Mouse (Mus musculus) WW6 (cell line): ENCODE data around the gene Tmem14c.
"Not testable (repeated sequence)": the region's sequence is repeated elsewhere in the genome, so short reads cannot be mapped to it uniquely, and the experiment has no call there.

Experiments used
- DNase-seq: peaks from one replicate; pipeline ENCODE4 v3.0.0-alpha.2; 2013; ENCODE audit warnings: low read depth, low spot score

The Tmem14c gene

GRCm38 (mm10) chr13:41015829-41016634 lies at the start of gene Tmem14c:
Tmem14c (plus strand) TSS chr13:41016292.
- DNase-seq, result peak; percentile 84

DNA sequence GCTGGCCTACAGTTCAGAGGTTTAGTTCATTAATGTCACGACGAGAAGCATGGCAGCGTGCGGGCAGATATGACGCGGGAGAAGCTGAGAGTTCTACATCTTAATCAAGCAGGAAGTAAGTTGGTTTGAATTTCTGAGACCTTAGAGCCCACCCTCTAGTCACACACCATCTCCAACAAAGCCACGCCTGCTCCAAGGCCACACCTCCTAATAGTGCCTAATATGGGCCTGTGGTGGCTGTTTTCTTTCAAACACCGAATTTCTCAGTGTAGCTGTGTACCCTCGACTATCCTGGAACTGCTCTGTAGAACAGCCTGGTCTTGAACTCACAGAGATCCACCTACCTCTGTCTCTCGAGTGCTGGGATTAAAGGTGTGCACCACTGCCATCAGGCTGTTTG lies 48.5 kb upstream of the Tmem14c start:
- DNase-seq, result no peak

- DNase-seq, result no peak
These were observed 47.5 kb upstream of the Tmem14c start for GRCm38 (mm10) chr13:40968564-40968963.

DNA sequence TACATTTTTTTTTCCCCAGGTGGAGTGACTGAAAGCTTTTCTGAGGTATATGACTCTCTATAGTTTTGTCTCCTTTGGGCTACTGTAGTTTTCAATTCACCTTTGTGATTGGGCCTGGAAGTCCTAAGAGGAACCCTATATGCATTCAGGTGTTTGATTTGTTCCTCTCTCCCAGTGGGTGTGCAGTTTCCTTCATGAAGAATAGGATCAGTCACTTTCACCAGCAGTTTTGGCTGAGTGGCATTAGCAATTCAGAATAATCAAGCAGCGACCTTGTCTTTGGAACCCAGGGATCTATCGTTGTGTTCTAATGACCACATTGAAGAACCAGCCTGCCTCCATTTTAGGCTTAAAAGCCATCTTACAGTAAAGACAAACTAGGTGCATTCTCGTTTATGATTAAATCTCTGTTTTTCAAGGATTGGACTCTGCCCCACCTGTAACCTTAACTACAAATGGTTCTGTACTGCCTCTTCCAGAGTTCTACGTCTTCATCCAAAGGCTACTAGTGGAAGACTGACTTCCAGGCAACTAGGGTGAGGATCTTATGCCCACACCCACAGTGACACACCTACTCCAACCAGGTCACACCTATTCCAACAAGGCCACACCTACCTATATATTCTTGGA lies 46.2 kb upstream of the Tmem14c start:
- no peak for DNase-seq

GRCm38 (mm10) chr13:40971261-40971660 lies 44.8 kb upstream of the Tmem14c start:
- DNase-seq, result no peak

- no peak for DNase-seq
These were observed 44.3 kb upstream of the Tmem14c start for GRCm38 (mm10) chr13:40971831-40972230.

DNA sequence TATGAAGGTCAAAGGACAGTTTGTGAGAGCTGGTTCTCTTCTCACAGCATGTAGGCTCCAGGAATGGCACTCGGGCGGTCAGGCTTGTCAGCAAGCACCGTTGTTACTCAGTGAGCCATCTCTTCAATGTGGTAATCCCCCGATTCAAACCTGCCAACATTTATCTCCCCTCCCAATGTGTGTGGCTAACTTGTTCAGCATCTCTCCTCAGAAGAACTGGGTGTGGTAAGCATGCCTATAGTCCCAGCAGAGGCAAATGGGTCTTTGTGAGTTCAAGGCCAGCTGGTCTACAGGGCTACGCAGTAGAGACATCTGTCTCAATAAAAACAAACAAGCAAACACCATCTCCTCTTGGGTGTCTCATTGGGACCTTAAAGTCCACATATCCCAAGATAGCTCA lies 43.1 kb upstream of the Tmem14c start:
- DNase-seq, result no peak

DNA sequence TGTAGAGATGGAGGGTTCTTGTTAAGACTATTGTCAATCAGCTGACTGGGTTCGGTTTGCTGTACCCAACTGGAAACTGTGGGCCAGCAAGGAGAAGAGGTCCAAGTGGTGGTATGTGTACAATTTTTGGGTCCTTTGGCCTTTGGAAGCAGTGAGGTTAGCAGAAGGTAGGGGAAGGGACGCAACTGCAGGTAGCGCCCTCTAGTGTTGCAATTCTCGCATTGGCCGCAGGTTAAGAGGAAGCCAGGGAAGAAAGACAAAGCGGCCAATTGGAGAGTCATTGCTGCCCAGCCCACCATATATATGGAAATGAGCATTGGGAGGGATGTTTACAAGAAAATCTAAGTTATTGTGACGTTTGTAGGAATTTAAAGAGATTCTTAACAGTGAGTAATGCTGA lies 38.5 kb upstream of the Tmem14c start:
- DNase-seq, result peak; percentile 65

GRCm38 (mm10) chr13:40978652-40979051 lies 37.4 kb upstream of the Tmem14c start:
- no peak for DNase-seq

DNA sequence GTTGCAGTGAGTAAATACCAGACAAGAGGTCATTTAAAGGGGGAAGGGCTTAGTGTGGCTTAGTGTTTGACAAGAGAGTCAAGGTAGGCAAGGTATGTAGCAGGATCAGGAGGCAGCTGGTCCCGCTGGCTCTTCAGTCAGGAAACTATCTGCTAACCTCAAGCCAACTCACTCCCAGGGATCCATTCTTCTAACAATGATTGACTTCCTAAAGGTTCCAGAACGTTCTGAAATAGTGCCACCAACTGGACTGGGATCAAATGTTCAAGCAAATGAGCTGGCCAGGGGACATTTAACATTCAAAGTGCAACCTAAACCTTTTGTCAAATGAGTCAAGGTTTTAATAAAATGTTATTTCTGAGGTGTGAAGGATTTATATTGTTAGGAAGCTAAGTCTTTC lies 36.8 kb upstream of the Tmem14c start:
- DNase-seq, result no peak

DNA sequence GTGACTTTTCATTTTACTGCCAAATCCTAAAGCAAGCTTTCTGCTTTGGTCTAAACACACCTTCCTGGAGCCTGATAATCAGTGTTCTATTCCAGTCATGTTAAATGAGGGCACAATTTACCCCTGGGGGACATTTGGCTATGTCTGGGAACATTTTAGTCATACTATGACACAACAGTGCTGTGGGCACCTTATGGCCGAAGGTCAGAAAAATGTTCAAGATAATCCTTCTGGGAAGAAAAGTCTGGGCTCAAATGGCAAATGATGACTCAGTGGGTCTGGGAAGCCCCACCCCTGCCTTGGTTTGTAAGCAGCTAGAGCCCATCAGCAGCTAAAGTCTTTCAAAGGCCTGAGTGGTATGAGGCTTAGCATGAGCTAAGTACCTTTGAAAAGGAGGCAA lies 33.3 kb upstream of the Tmem14c start:
- no peak for DNase-seq

DNA sequence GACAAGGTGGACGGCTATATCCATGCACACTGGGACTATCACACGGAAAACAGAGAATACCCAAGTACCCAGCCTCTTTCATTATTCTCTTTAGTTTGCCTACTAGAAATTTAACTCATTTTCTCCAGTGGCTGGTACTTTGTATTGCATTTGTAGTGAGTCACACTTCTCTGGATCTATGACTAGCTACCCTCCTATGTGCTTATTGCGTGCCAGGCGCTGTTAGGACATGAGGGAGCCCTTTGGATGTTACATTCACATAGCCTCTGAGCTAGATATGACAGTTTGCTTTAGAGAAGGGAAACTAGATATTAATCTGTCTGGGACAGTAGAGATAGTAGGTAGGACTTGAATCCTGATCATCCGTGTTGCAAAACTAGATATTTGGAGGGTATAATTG lies 30.0 kb upstream of the Tmem14c start:
- DNase-seq, result no peak

DNA sequence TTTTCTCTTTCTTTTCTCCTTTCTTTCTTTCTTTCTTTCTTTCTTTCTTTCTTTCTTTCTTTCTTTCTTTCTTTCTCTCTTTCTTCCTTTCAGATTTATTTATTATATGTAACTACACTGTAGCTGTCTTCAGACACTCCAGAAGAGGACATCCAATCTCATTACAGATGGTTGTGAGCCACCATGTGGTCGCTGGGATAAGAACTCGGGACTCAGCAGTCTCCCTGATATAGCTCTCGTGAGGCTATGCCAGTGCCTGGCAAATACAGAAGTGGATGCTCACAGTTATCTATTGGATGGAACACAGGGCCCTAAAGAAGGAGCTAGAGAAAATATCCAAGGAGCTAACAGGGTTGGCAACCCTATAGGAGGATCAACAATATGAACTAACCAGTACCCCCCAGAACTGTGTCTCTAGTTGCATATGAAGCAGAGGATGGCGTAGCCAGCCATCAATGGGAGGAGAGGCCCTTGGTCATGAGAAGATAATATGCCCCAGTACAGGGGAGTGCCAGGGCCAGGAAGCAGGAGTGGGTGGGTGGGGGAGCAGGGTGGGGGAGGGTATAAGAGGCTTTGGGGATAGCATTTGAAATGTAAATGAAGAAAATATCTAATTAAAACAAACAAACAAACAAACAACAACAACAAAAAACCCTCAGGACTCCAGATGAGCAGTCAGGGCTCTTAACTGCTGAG lies 28.3 kb upstream of the Tmem14c start:
- DNase-seq, result not testable (repeated sequence)

DNA sequence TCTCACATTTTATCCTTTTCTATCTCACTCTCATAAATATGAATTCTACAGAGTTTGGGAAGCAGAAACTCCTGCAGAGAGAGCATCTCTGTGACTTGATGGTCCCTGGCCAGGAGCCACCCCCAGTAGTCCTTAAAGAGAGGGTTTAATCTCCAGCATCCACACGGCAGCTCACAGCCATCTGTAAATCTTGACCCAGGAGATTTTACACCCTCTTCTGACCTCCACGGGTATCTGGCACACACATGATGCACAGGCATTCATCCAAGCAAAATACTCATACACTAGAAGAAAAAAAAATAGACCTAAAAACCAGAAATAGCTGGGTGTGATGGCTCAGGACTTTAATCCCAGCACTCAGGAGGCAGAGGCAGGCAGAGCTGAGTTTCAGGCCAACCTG lies 27.7 kb upstream of the Tmem14c start:
- DNase-seq, result no peak

DNA sequence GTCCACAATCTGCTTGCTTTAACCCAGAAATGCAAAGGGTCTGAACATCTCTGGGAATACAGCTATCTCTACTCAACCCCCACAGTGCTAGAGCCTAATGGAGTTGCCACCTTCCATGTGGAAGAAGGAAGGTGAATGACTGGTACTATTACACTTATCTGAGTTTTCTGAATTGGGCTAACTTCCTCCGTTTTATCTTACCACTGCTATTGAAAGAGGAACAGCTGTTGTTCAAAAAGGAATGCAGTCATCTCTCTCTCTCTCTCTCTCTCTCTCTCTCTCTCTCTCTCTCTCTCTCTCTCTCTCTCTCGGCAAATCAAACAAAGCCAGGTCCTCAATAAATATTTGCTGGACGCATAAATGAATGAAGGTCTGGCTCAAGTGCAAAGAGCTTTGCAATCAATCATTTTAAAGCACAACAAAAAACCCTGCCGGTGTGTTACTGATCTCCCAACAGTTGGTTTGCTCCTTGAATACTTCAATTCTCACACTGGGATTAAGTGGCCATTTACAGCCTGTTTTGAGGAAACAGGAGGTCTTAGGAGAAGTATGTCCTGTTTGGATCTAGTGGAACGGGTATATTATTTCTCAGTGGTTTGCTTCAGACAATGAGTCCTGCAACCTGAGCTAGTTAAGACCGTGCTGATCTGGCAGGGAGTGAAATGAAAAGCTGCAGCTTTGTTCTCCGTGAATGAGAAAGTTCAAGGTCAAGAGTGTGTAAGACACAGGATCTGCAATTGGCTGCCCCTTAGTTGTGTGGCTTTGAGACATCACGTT lies 21.4 kb upstream of the Tmem14c start:
- no peak for DNase-seq

DNA sequence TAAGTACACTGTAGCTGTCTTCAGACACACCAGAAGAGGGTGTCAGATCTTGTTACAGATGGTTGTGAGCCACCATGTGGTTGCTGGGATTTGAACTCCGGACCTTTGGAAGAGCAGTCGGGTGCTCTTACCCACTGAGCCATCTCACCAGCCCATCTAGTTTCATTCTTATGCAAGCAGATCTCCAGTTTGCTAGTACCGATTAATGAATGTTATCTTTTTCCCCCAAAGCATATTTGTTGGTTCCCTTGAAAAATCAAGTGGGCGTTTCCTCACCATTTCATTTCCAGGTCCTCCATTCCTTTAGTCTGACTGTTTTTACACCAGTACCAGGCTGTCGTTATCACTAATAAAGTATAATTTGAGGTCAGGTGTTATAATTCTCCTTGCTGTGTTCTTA lies 17.6 kb upstream of the Tmem14c start:
- not testable (repeated sequence) for DNase-seq

DNA sequence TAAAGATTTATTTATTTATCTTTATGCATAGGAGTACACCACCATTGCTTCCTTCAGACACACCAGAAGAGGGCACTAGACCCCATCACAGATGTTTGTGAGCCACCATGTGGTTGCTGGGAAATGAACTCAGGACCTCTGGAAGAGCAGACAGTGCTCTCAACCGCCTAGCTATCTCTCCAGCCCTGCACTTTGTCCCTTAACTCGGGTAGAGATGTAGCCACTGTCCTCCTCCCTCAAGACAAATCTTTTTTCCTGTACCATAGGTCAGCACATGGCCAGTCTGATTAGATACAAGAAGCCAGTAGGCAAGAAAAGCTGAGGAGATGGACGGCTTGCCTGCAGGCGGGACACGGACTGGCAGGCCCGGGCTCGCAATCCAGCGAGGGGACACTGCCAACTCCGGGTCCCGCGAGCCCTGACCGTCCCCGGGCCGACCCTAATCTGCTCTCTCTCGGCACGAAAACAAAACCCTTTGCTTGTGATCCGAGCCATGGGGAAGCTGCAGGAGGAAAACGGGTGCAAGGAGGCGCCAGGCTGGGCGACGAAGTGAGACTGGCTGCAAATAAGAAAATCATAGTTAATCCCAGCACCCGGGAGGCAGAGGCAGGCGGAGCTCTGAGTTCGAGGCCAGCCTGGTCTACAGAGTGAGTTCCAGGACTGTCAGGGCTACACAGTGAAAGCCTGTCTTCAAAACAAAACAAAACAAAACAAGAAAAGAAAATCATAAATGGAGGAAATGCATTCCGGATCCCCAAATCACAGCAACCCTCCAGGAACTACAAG lies 15.8 kb upstream of the Tmem14c start:
- no peak for DNase-seq

DNA sequence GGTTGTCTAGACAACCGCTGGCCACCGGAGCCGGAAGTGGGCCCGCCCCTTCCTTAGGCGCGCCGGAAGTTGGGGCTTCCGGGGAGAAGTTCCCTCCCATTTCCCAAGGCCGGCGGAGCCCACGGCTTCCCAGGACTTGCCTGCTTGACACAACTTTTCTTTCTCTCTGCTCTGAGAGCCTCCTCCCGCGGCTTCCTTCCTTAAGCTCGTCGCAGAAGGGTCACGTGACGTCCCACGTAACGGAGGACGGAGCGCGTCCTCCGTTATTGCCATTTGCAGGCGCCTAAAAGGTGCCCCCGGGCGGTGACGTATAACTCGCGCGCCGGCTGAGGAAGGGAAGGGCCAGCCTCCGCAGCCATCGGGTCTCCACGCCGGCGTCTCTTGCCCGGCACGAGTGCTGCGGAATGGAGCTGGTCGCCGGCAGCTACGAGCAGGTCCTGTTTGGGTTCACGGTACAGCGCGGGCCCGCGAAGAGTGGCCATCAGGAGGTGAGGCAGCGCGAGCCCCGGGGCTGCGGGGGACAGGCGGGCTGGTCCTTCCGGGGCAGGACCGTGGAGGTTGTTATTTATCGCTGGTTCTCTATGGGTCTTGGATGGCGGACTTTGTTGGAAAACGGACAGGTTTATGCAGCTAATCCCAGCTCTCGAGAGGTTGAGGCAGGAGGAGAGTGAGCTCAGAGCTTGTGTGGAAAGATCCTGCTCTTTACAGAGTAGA lies 15.0 kb upstream of the Tmem14c start, which contains the start of gene Pak1ip1:
Pak1ip1 (plus strand) TSS at position 98 of the 714 bp plus-strand sequence.
- DNase-seq, result peak; percentile 82

DNA sequence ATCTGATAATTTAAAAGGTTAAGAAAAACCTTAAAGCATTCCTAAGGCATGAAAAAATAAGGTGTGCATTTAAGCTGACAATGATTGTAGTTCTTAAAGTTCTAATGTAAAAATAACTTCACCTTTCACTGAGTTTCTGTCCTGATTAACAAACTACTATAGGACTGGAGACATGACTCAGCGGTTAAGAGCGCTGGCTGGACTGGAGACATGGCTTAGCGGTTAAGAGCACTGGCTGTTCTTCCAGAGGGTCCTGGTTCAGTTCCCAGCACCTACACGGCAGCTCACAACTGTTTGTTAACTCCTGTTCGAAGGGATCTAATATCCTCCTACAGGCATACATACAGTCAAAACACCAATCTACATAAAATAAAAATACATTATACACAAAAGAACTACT lies 14.1 kb upstream of the Tmem14c start:
- DNase-seq, result no peak

GRCm38 (mm10) chr13:41006244-41006643 lies 9.8 kb upstream of the Tmem14c start:
- no peak for DNase-seq
